Mouse (Mus musculus) lung, adult 2 months (tissue): Measurements from ENCODE around the gene Hip1r.

Experiments used
- CTCF ChIP-seq: fragments of 200-500 bp; IDR thresholded peaks from 2 replicates; pipeline ENCODE4 v1.5.1; 2011; ENCODE audit warnings: mild to moderate bottlenecking, low read length, control low read depth; ENCODE audit not compliant: insufficient read depth
- POLR2A ChIP-seq: fragments of 200-500 bp; IDR thresholded peaks from 2 replicates; pipeline ENCODE4 v1.6.1; 2011; ENCODE audit warnings: low read depth, mild to moderate bottlenecking, control low read depth, low read length, borderline replicate concordance; ENCODE audit errors: extremely low read depth

DNA sequence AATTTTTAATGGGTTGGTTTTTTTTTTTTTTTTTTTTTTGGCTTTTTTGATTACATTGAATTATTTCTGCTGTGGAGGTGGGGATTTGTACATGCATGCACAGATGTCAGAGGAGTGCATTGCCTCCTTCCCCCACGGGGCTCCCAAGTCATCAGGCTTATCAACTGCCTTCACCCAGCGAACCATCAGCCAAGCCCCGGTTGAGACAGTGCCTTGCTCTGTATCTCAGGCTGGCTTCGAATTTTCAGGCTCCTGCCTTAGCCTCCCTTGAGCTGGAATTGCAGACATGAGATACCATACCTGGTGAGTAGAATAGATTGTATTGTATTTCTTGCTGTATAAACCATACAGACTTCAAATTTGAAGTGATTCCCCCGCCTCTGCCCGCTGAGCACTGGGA, 66.2 kb downstream of the Hip1r start:
- TF ChIP-seq CTCF, result no peak
- TF ChIP-seq POLR2A, result no peak
